Mouse (Mus musculus): ENCODE data around the gene Ppp1r14a.

The Ppp1r14a gene

DNA sequence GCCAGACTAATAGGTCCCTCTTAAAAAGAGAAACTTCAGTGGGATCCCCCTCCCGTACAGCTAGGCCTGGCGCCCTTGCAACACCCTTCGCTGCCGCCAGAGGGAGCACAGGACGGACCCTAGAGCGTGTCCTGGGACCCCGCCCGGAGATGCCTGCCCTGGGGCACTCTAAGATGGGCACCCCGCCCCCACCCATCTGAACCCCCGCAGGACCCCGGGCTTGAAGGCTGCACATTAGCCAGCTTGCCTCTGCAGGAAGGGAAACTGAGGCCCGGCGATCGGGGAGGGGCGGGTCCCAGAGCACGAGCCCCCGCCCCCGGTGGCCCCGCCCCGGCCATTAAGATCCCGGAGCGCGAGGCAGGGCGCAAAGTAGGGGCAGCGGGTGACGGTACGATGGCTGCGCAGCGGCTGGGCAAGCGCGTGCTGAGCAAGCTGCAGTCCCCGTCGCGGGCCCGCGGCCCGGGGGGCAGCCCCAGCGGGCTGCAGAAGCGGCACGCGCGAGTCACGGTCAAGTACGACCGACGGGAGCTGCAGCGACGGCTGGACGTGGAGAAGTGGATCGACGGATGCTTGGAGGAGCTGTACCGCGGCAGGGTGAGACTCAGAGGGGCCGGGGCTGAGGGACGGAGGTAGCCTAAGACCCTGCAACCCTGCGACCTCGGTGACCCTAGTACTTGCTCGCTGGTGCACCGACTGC lies at the start of gene Ppp1r14a:
Gene Ppp1r14a, plus strand, starts transcription at position 367 of the 697 bp plus-strand sequence.
- DNase-seq (ENCODE audit: low read depth, low spot score), result no peak

DNA sequence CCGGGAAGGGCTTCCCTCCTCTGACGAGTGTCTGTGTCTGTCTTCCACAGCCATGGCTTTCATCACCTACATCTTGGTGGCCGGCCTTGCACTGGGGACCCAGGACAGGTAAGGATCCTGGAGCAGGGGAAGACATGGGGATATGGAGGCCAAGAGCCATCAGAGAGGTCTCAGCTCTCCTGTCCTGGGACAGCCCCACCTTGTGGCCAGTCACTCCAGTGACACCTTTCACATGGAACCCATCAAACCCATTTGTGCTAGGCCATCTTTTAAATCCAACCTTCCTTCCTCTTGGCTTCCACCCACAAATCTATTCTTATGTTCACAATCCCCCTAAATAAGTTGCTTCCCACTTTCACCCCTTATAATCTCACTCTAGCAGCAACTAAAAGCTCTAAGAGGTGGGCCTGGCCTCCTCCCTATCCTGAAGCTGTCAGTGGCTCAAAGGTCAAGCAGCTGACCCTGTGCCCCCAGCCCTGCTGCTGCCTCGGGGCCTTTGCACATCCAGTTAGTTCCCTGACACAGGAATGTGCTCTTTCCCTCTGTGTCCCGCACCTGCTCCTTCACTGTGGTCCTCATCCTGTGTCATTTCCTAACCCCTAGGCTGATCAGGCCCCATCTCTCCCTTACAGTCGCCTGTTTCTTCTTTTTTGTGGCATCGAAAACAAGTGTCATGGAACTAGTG lies 44.2 kb upstream of the Ppp1r14a start:
- peak; percentile 35 for DNase-seq (ENCODE audit: low read depth, low spot score)

DNA sequence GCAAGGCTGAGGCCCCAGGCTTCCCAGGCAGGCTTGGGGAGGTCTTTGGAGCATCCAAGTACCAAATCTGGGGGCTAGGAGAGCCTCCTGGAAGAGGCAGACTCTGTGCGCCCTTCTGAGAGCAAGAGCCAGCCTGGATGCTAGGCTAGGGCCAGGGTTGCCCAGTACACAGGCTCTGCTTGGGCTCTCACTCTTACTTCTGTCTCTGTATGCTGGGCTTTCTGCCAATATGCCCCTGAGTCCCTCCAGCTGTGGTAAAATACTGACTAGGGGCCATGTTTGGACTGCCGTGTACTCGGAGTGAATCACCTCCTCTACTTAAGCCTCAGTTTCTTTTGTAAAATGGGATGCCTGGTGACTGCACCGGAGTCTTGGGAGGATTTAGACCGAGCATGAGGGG lies 43.1 kb upstream of the Ppp1r14a start:
- no peak for DNase-seq (ENCODE audit: low read depth, low spot score)

DNA sequence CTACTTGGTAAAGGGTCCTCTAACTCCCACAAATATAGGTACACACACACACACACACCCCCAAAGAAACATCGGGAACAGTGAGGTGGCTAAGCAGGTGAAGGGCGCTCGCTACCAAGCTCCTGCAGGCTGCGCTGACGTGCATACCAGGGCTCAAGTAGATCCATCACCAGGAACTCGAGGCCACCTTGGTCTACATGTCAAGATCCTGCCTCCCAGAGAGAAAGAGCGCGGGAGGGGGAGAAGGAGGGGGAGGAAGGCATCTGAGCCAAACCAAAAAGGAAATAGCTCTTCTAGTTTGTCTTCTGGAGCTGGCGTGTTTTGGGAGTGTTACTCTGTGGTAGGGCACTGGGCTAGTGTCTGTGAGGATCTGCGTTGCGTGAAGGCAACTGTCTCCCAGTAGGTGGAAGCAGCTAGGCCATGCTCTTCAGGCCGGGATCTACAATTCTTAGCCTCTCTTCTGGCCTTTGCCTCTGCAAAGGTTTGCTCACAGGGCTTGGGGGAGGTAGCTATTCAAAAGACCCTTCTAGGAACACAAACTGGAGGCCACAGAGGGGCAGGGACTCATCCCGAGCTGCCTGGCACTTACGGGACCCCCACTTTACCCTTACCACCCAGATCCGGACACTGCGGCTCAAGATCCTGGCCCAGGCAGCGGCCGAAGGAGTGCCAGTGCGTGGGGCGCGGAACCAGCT lies 42.3 kb upstream of the Ppp1r14a start:
- no peak for DNase-seq (ENCODE audit: low read depth, low spot score)

DNA sequence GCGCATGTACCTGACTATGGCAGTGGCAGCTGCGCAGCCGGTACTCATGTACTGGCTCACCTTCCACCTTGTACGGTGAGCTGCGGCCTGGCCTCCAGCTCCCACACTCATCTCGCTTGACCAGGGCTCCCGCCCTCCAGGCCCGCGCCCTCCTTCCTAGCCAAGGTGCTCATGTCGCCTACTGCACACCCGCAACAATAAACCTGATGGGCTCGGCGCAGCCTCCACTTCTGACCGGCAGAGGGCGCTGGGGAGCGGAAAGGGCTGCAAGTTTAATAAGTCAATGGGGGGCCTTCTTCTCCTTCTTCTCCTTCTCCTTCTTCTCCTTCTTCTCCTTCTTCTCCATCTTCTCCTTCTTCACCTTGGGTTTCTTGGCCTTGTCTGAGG lies 41.8 kb upstream of the Ppp1r14a start:
- DNase-seq (ENCODE audit: low read depth, low spot score), result peak; percentile 50

DNA sequence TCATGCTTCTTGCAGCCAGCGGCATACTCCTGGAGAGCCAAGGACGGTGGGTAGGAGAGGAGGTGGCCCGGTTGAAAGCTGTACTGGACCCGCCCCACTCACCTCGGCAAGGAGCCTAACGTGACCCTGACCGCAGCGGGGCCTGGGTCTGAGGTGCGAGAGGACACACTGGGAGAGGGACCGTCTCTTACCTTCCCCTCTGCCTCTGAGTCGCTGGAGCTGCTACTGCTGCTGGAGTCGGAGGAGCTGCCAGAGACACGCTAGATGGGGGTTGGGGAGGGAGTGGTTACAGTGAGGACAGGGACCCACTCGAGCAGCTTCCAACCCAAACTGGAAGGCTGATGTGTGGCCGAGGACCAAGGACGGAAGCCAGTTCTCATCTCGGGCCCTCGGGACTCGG lies 41.4 kb upstream of the Ppp1r14a start:
- DNase-seq (ENCODE audit: low read depth, low spot score), result no peak

DNA sequence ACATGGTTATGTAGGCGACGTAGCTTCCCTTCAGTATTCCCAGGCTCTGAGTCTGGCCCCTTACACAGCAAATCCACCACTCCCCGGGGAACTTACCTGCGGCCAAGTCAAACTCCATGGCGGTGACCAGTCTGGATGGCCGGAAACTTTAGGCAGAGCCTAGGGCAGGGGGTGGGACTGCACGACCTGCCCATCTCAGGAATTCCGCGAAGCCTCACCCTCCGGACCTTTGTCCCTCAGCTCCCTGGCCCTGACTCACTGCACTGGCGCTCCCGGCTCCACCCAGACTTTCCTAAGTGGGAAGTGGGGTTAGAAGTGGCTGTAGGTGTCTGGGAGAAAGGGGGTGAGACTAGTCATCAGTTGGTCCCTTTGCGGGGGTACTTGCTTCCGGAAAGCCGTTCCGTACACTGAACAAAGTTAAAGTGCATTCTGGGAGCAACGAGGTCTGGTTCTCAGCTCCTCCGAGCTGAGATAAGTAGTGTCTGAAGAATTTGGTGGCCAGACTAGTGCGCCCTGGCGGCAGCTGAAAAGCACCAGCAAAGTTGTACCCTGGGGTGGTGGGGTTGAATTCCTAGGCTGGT lies 40.8 kb upstream of the Ppp1r14a start, which contains the start of gene 2200002D01Rik:
Gene 2200002D01Rik, minus strand, starts transcription at position 206 of the 581 bp plus-strand sequence.
- peak; percentile 32 for DNase-seq (ENCODE audit: low read depth, low spot score)

DNA sequence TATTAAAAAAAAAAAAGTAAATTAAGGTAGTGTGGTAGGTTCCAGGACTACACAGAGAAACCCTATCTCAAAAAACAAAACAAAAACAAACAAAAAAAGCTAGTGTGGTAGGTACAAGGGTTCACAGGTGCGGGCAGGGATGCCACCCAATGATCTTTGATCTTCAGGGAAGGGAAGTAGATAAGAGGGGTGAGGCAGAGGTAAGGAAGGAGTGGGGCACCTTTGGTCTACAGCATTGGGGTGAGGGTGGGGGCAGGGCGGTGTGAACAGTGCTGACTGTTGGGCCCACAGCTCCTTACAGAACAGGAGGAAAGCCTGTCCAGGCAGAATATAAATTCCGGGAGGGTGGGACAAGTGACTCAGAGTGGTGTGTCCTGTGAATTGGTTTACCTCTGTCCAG lies 37.9 kb upstream of the Ppp1r14a start:
- DNase-seq (ENCODE audit: low read depth, low spot score), result no peak

DNA sequence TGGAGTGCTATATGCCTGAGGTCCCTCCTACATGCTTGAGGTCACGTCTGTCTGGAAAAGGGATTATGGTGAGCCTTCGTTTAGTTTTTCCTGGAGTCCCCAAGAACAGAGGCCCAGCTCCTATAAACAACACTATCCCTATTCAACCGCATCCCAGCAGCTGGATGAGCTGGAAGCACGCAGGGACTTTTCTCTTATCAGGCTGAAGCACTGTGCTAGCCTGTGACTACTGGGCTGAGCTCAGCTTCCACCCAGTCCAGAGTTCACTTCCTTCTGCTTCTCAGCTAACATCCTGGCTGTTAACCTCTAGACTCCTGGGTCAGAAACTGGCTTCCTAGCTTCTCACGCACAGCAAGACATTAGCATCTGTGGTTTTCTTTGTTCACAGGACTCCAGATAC lies 35.3 kb upstream of the Ppp1r14a start:
- DNase-seq (ENCODE audit: low read depth, low spot score), result no peak

DNA sequence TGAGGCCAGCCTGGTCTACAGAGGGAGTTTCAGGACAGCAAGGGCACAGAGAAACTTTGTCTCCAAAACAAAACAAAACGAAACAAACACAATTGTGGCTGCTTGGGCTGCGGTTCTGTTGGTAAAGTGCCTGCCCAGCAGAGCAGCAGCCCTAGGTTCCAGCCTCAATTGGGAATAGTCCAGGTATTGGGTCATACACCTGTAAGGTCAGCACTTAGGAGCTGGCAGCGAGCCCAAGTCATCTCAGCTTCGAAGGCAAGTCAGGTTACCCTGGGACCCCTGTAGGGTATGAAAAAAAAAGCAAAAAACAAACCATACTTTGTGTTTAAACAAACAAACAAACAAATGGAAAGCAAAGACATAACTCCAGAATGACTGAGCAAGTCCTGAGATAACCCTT lies 33.2 kb upstream of the Ppp1r14a start:
- no peak for DNase-seq (ENCODE audit: low read depth, low spot score)

DNA sequence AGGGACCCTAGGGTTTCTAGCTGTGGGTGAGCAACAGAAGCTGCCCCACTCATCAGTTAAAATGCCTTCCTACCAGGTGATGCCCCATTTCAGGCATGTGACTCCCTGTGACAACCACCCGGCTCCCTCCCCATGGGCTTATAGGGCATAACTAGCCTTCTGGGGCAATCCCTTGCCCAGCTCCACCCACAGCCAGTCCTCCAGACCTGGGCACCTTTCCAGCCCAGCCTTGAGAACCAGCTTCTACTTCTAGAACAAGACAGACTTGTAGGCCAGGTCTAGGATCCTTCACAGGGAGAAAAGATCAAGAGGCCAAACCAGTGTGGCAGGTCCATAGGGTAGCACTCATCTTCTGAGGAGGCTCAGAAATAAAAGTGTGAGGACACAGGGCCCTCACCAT lies 31.7 kb upstream of the Ppp1r14a start:
- no peak for DNase-seq (ENCODE audit: low read depth, low spot score)

DNA sequence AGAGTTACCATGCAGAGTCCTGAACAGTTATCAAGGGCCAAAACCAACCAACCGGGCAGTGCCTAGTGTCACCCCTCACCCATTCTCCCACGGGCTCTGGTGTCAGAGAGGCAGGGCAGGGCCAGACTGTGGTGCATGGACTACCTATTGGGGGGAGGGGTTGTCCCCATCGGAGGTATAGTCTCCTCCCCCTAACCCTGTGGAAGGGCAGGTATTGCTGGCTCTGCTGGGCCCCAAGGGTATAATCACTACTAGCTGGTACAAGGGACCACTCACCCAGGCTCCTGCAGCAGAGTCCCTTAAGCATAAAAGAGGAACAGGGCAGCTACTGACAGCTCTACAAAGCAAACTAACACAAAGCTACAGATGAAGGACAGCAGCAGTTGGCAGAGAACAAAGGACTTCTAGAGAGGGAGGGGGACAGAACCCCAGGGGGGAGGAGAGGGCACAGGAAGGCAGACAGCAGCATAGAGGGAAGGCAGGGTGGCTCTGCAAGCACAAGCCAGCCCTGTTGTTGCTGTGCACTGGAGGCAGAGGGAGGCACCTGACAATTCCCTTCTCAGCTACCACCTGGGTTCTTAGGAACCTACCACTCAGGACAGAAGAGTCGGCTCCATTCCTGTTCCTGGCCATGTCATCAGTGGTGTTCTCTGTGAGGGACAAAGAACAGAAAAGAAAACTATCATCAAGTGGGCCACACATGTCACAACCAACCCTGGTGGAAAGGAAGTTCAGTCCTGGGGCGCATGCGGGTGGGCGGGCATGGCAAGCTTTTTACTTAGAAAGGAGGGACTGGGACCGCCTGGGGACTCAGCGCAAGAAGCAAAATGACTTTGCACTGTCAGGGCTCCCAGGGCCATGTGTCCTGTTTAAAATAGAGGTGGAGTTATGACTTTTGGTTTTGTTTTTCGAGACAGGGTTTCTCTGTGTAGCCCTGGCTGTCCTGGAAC lies 29.1 kb upstream of the Ppp1r14a start:
- DNase-seq (ENCODE audit: low read depth, low spot score), result no peak

DNA sequence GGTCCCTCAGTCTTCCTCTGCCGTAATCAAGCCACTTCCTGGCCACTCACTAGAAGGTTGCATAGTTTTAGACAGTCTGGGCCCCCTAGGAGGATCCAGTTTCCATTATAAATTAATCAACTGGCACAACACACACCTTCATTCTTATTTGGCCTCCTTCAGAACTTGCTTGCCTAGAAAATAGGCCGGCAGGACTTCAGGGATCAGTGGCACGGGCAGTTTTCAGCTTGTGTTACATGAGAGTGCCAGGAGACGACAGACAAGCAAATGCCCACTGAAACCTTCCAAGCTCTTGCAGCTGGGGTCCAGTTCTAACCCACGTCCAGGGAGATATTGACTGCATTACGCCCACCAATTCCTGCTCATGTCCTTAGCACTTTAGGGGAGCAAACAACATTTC lies 27.0 kb upstream of the Ppp1r14a start:
- no peak for DNase-seq (ENCODE audit: low read depth, low spot score)

DNA sequence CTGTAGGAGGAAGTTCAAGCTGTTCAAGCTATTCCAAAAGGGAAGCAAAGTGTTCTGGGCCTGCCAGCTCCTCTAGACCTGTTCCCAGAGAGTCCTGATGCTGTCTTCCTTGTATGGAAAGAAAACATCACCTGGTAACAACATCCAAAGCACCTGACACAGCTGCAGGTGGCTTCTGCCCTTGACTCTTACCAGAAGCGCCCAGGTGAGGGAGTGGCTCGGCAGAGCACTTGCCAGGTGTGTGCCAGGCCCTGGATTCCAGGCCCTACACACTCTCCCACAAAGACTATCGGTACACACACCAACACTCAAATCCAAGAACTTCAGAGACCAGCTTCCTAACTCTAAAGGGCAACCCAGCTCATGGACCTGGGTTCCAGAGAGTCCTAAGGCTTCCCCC lies 25.3 kb upstream of the Ppp1r14a start:
- no peak for DNase-seq (ENCODE audit: low read depth, low spot score)

DNA sequence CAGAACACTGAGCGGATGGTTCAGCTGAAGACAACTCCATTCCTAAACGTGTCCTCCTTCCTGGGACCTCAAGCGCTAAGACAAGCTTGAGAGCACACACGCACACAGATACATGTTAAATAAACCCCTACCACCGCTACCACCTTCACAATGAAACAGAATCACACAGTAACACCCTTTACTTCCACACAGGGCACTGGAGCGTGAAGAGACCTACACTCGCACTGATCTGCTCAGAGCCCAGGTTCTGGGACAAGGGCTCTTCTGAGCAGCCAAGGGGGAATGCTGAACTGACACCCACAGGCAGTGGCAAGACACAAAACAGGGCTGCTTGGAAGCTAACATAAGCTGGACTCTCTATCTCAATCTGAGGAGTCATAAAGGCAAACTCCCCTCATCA lies 23.5 kb upstream of the Ppp1r14a start:
- DNase-seq (ENCODE audit: low read depth, low spot score), result no peak

DNA sequence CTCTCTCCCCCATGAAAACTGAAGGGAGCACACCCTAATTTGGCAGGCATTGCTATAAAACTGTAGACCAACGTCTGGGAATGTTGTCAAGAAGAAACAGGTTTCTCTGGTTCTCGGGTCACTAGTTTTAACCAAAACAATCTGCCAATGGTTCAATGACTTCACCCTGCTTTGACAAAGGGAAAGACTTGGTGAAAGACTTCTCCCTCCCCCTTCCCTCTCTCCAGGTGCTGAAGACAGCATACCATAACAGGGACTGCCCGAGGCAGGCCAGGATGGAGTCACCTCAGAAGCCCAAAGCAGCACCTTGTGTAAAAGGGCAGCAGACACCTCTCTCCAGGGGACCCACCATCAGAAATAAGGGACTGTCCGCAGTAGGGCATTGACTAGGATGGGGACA lies 22.2 kb upstream of the Ppp1r14a start:
- DNase-seq (ENCODE audit: low read depth, low spot score), result no peak

DNA sequence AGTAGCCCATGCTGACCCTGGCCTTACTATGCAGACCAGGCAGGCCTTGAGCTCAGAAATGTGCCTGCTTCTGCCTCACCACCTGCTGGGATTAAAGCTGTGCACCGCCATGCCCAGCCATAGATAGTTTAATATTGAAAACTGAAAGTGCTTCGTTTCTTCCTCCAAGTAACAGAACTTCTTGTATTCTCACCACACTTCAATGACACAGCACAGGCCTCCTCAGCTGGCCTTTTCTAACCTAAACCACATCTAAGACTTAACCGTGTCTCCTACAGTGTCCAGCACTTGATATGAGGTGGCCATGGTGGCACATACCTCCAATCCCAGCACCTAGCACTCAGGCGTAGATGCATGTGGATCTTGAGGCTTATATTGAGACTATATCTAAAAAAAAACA lies 18.7 kb upstream of the Ppp1r14a start:
- no peak for DNase-seq (ENCODE audit: low read depth, low spot score)

DNA sequence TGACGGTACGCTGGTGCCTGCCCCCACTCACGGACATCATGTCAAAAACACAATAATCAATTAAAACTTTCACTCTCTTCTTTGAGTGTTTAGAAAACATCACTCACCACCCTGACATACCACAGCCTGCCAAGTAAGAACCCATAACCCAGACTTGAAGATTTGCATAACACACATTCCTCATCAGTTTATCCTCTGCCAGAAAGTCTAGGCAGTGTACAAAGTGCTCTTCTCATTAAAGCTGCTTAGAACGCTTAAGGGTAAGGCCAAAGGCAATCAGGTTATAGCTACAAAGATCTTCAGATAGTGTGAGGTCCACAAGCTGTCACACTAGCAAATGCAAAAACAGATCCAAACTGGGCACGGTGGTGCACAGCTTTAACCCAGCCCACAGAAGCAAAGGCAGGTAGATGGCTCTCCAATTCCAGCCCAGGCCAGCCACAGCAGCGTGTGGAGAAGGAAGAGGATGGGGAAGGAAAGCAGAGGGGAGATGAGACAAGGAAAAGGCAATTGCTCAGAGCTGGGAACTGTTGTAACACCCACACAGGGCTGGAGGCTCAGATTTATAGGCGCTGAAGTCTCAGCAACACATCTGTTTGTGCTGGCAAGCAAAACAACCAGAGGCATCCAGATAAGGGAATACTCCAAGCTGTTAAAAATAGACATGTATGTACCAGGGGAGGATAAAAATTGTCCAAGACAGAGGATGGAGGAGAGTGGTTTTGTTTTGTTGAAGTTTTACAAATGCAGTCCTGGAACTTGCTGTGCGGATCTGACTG lies 17.2 kb upstream of the Ppp1r14a start:
- peak; percentile 37 for DNase-seq (ENCODE audit: low read depth, low spot score)

DNA sequence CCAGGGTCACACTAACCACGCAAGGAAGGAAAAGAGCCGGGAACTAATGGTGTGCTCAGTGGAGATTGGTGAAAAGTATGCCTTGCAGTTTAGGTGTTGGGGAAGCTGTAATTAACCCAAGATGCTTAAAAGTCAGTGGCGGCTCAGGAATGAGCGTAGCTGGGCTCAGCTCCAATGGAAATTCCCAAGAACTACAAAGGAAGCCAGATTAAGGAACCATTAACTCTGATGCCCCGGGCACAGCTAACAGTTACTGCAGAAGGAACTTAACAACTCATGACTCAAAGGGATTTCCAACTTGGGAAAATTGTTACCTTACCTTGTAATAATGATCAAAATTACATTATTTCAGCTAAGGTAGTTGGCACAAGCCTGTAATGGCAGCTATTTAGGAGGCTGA lies 12.4 kb upstream of the Ppp1r14a start:
- peak; percentile 22 for DNase-seq (ENCODE audit: low read depth, low spot score)

DNA sequence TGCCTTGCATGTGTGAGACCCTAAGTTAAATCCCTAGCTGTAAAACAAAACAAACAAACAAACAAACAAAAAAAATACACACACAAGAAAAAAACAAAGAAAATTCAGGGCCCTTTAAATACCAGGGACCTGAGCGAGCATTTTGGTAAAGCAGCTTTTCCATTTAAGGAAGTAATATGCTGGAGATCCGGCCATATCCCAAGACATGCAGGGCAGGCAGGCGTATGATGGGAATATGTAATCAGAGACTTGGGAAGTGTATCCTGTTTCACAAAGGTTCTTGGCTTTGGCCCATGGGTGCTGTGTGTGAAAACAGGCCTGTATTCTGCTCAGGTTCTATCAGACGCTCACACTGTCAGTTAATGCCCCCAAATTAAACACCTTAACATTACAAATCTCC lies 11.6 kb upstream of the Ppp1r14a start:
- no peak for DNase-seq (ENCODE audit: low read depth, low spot score)

DNA sequence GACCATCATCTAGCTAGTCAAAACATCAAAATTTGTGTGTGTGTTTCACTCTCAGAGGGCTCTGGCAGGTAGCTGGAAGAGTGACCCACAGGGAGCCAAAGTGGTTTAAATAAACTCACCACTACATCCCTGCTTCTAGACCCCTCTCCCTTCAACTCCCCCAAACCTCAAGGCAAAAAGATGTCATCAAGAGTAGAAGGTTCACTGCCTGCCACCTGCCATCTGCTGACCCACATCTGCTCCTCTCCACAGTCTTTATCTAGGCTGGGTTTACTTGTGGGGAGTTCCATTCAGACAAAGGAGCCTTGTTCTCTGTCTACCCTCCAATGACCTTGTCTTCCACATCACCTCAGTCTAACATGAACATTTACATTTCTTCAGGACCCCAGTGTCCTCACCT lies 9.8 kb upstream of the Ppp1r14a start:
- no peak for DNase-seq (ENCODE audit: low read depth, low spot score)

Data from 3T3-L1 (cell line).